Mouse (Mus musculus) neural tube, embryonic 15.5 days (tissue): ENCODE measurements around the gene Gm35549. TPM values are rescaled to one million over a fixed set of nuclear protein-coding genes. Genes with fewer than 3 reads are reported as not detected.

Source experiments
- polyA plus RNA-seq: library from polyadenylated mRNA; unstranded; fragments of >200 nt; fragmentation: Nextera tagmentation; extraction: Ambion mirVana; gene quantifications from 2 replicates; pipeline ENCODE4 v1.2.1, GENCODE M21; 2015

Gene Gm35549
- polyA plus RNA-seq, 1 experiment from 2014 or later, result 0.55 TPM

Other genes starting within 250 kb of the Gm35549 start
- gene Topaz1, start 96.7 kb downstream of the Gm35549 start, polyA plus RNA-seq, result not detected in 2 replicates
- gene Tcaim, start 38.5 kb downstream of the Gm35549 start, polyA plus RNA-seq, result 7.8 and 9.0 TPM in 2 replicates
- 90.1 and 96.7 TPM in 2 replicates for gene Zfp445, start 22.0 kb upstream of the Gm35549 start, polyA plus RNA-seq
- gene Zkscan7, start 41.6 kb upstream of the Gm35549 start, polyA plus RNA-seq, result 3.5 TPM in 2 replicates
- gene Zfp105, start 79.0 kb upstream of the Gm35549 start, polyA plus RNA-seq, result 15.4 and 16.6 TPM in 2 replicates
- gene 1110059G10Rik, start 107.0 kb upstream of the Gm35549 start, polyA plus RNA-seq, result 25.5 and 28.7 TPM in 2 replicates
- 9.0 and 19.7 TPM in 2 replicates for gene Kif15, start 107.0 kb upstream of the Gm35549 start, polyA plus RNA-seq
- 28.0 and 28.5 TPM in 2 replicates for gene Tmem42, start 177.3 kb upstream of the Gm35549 start, polyA plus RNA-seq
- gene Tgm4, start 190.7 kb upstream of the Gm35549 start, polyA plus RNA-seq, result 0.59 and 0.66 TPM in 2 replicates